Mouse (Mus musculus) CH12.LX (cell line): ENCODE measurements around the gene Slc6a5.

ENCODE experiments used
- CHD2 ChIP-seq: IDR thresholded peaks from 2 replicates; pipeline ENCODE4 v1.6.1; 2011; ENCODE audit warnings: low read length, improper control_type of control experiment
- CTCF ChIP-seq, 2 experiments: IDR thresholded peaks in 1 of 2; conservative IDR thresholded peaks in 1 of 2; 2 replicates each; pipeline ENCODE4 v1.5.1; 2011 to 2012; ENCODE audit warnings: low read depth in 2 of 2, low read length in 2 of 2, improper control_type of control experiment in 1 of 2, inconsistent platforms in 1 of 2, mild to moderate bottlenecking in 1 of 2, moderate library complexity in 1 of 2
- EP300 ChIP-seq: IDR thresholded peaks from 2 replicates; pipeline ENCODE4 v1.6.1; 2011; ENCODE audit warnings: low read length, improper control_type of control experiment
- MAFK ChIP-seq: IDR thresholded peaks from 2 replicates; pipeline ENCODE4 v1.6.1; 2011; ENCODE audit warnings: low read length, improper control_type of control experiment; ENCODE audit not compliant: insufficient replicate concordance

- TF ChIP-seq EP300, result no peak
- TF ChIP-seq CTCF (conservative IDR thresholded peaks at IDR 0.05 in 1 of 2, IDR thresholded peaks at IDR 0.05 in 1 of 2; ENCODE audit: low read depth in 2 of 2, low read length in 2 of 2), result no peak
- TF ChIP-seq CHD2, result no peak
- no peak for TF ChIP-seq MAFK
Observed at GRCm38 (mm10) chr7:49969516-49969915, 59.6 kb downstream of the Slc6a5 start.
